Mouse (Mus musculus) bone marrow macrophage, adult 2 months (primary cell): Measurements from ENCODE around the gene Gm9507. TPM values are rescaled to one million over a fixed set of nuclear protein-coding genes. Genes with fewer than 3 reads are reported as not detected.

Experiments
- H3K27ac ChIP-seq: 2 replicates; pipeline ENCODE4 v1.5.1; 2012; ENCODE audit warnings: low read depth, low read length; ENCODE audit not compliant: insufficient read depth
- H3K4me1 ChIP-seq: 2 replicates; pipeline ENCODE4 v1.6.1; 2012; ENCODE audit warnings: low read length; ENCODE audit not compliant: control insufficient read depth, insufficient read depth
- H3K4me3 ChIP-seq: 2 replicates; pipeline ENCODE4 v1.5.1; 2012; ENCODE audit warnings: mild to moderate bottlenecking, low read length, moderate library complexity; ENCODE audit not compliant: insufficient read depth
- CTCF ChIP-seq: IDR thresholded peaks from 2 replicates; pipeline ENCODE4 v1.5.1; 2012; ENCODE audit warnings: low read depth, mild to moderate bottlenecking, low read length, moderate library complexity
- POLR2A ChIP-seq: IDR thresholded peaks from 2 replicates; pipeline ENCODE4 v1.6.1; 2012; ENCODE audit warnings: mild to moderate bottlenecking, low read depth, low read length, borderline replicate concordance
- polyA plus RNA-seq: library from polyadenylated mRNA; stranded (reverse); fragments of >200 nt; gene quantifications from 2 replicates; pipeline ENCODE4 v1.2.4, GENCODE M21; 2012; ENCODE audit not compliant: missing spikeins, insufficient read depth, insufficient read length

The Gm9507 gene
- polyA plus RNA-seq, 1 experiment = not detected

GRCm38 (mm10) chr10:77769727-77770126 lies 41.9 kb downstream of the Gm9507 start:
- Histone ChIP-seq H3K27ac (no peak overlapping the region), H3K4me3 (no peak overlapping the region), H3K4me1 (no peaks in the 10 kb centered on the region)
- no peak for TF ChIP-seq POLR2A
- TF ChIP-seq CTCF = no peak

Other genes starting within 250 kb of the Gm9507 start
- 98.5 and 102 TPM in 2 replicates for gene Pttg1ip, start 230.1 kb downstream of the Gm9507 start, polyA plus RNA-seq
- gene Sumo3, start 205.7 kb downstream of the Gm9507 start, polyA plus RNA-seq = 165 and 203 TPM in 2 replicates
- 40.9 and 41.8 TPM in 2 replicates for gene Gm49325, start 205.6 kb downstream of the Gm9507 start, polyA plus RNA-seq
- 57.9 and 61.2 TPM in 2 replicates for gene Ube2g2, start 189.6 kb downstream of the Gm9507 start, polyA plus RNA-seq
- not detected in 2 replicates for gene Tspear, start 125.3 kb downstream of the Gm9507 start, polyA plus RNA-seq
- not detected in 2 replicates for gene Gm19402, start 121.1 kb downstream of the Gm9507 start, polyA plus RNA-seq
- not detected in 2 replicates for gene Gm9508, start 114.6 kb downstream of the Gm9507 start, polyA plus RNA-seq
- gene Gm10272, start 105.2 kb downstream of the Gm9507 start, polyA plus RNA-seq = not detected in 2 replicates
- gene Gm10024, start 100.4 kb downstream of the Gm9507 start, polyA plus RNA-seq = not detected in 2 replicates
- gene Gm10142, start 96.0 kb downstream of the Gm9507 start, polyA plus RNA-seq = not detected in 2 replicates
- gene Krtap12-1, start 91.2 kb downstream of the Gm9507 start, polyA plus RNA-seq = not detected in 2 replicates
- not detected in 2 replicates for gene Gm10100, start 85.4 kb downstream of the Gm9507 start, polyA plus RNA-seq
- gene Gm18596, start 69.2 kb downstream of the Gm9507 start, polyA plus RNA-seq = not detected in 2 replicates
- gene Gm9736, start 60.5 kb downstream of the Gm9507 start, polyA plus RNA-seq = not detected in 2 replicates
- not detected in 2 replicates for gene Gm3233, start 52.2 kb downstream of the Gm9507 start, polyA plus RNA-seq
- gene Gm3238, start 40.5 kb downstream of the Gm9507 start, polyA plus RNA-seq = not detected in 2 replicates
- gene Gm7138, start 34.9 kb downstream of the Gm9507 start, polyA plus RNA-seq = not detected in 2 replicates
- not detected in 2 replicates for gene Gm3250, start 29.3 kb downstream of the Gm9507 start, polyA plus RNA-seq
- not detected in 2 replicates for gene Gm7137, start 23.6 kb downstream of the Gm9507 start, polyA plus RNA-seq
- gene Gm9639, start 16.8 kb downstream of the Gm9507 start, polyA plus RNA-seq = not detected in 2 replicates
- gene Gm19668, start 12.7 kb downstream of the Gm9507 start, polyA plus RNA-seq = not detected in 2 replicates
- not detected in 2 replicates for gene Gm2696, start 2.8 kb upstream of the Gm9507 start, polyA plus RNA-seq
- gene Krtap10-4, start 15.3 kb upstream of the Gm9507 start, polyA plus RNA-seq = not detected in 2 replicates
- gene Krtap10-10, start 24.1 kb upstream of the Gm9507 start, polyA plus RNA-seq = not detected in 2 replicates
- gene Gm36176, start 35.0 kb upstream of the Gm9507 start, polyA plus RNA-seq = not detected in 2 replicates
- gene Gm10318, start 41.0 kb upstream of the Gm9507 start, polyA plus RNA-seq = not detected in 2 replicates
- gene Gm3285, start 50.1 kb upstream of the Gm9507 start, polyA plus RNA-seq = not detected in 2 replicates
- 0.19 TPM in 1 of 2 replicates, not detected in the other for gene Lrrc3, start 90.7 kb upstream of the Gm9507 start, polyA plus RNA-seq
- gene Trpm2, start 158.7 kb upstream of the Gm9507 start, polyA plus RNA-seq = 8.6 and 13.8 TPM in 2 replicates
- gene 1810043G02Rik, start 166.7 kb upstream of the Gm9507 start, polyA plus RNA-seq = 12.4 and 13.6 TPM in 2 replicates
- 24.1 and 32.1 TPM in 2 replicates for gene Pfkl, start 198.2 kb upstream of the Gm9507 start, polyA plus RNA-seq
- 1.5 and 2.2 TPM in 2 replicates for gene Dnmt3l, start 230.1 kb upstream of the Gm9507 start, polyA plus RNA-seq
- not detected in 2 replicates for gene Aire, start 231.8 kb upstream of the Gm9507 start, polyA plus RNA-seq